Mouse (Mus musculus) heart, adult 2 months (tissue): ENCODE results near the gene Grik3. TPM values are rescaled to one million over a fixed set of nuclear protein-coding genes. Genes with fewer than 3 reads are reported as not detected.

Experiments used
- DNase-seq, 2 experiments: peaks; one replicate each; pipeline ENCODE4 v3.0.0; 2021
- H3K27ac ChIP-seq: fragments of 200-600 bp; 2 replicates; pipeline ENCODE4 v1.8.1; 2022
- H3K27me3 ChIP-seq: fragments of 200-500 bp; 2 replicates; pipeline ENCODE4 v1.6.1; 2012; ENCODE audit warnings: mild to moderate bottlenecking, low read length, inconsistent platforms, mixed read lengths; ENCODE audit not compliant: control insufficient read depth, insufficient read depth
- H3K36me3 ChIP-seq: fragments of 200-500 bp; 2 replicates; pipeline ENCODE4 v1.6.1; 2012; ENCODE audit warnings: low read length, inconsistent platforms; ENCODE audit not compliant: control insufficient read depth, insufficient read depth
- H3K4me1 ChIP-seq: fragments of 200-500 bp; 2 replicates; pipeline ENCODE4 v1.6.1; 2011; ENCODE audit warnings: low read length; ENCODE audit not compliant: control insufficient read depth, insufficient read depth
- H3K4me3 ChIP-seq: fragments of 200-600 bp; 2 replicates; pipeline ENCODE4 v1.8.1; 2022
- H3K79me2 ChIP-seq: fragments of 200-500 bp; replicated peaks from 2 replicates; pipeline ENCODE4 v1.6.1; 2012; ENCODE audit warnings: mild to moderate bottlenecking, inconsistent platforms, low read length, moderate library complexity, mixed read lengths; ENCODE audit not compliant: control insufficient read depth, insufficient read depth
- H3K9ac ChIP-seq: fragments of 200-500 bp; 2 replicates; pipeline ENCODE4 v1.6.1; 2012; ENCODE audit warnings: low read depth, mild to moderate bottlenecking, control low read depth, inconsistent platforms, low read length, mixed read lengths
- CTCF ChIP-seq: fragments of 200-600 bp; IDR thresholded peaks from 2 replicates; pipeline ENCODE4 v1.8.1; 2022; ENCODE audit warnings: antibody characterized with exemption, mild to moderate bottlenecking, moderate library complexity
- EP300 ChIP-seq: fragments of 200-500 bp; IDR thresholded peaks from 2 replicates; pipeline ENCODE4 v1.6.1; 2011; ENCODE audit warnings: low read depth, low read length, control low read depth; ENCODE audit not compliant: insufficient read depth
- POLR2A ChIP-seq: fragments of 200-500 bp; IDR thresholded peaks from 2 replicates; pipeline ENCODE4 v1.6.1; 2011; ENCODE audit warnings: mild to moderate bottlenecking, low read depth, low read length, control low read depth; ENCODE audit not compliant: insufficient read depth
- WGBS: fragments of 180-500 bp; shearing (Covaris S2); methylation state at CpG from one replicate; pipeline ENCODE4 v1.1.7; 2018; 5-methylcytosine and 5-hydroxymethylcytosine counted together
- intact Hi-C: fragments of 180-260 bp; cut with DNase I; formaldehyde crosslinking; loops from one replicate; pipeline ENCODE4 v1.15.1; 2025
- polyA plus RNA-seq: library from polyadenylated mRNA; depleted of rRNA; stranded (reverse); fragments of >200 nt; gene quantifications from 2 replicates; pipeline ENCODE4 v1.2.3, GENCODE M21; 2012
- total RNA-seq, 2 experiments: library from RNA; stranded (reverse); gene quantifications; 2 replicates each; pipeline ENCODE4 v1.2.3; 2021

Grik3 gene
- total and polyA plus RNA-seq, 3 experiments = 0.14 to 0.25 (median 0.21) TPM

GRCm38 (mm10) chr4:125489901-125490590 is 454 bp upstream of the Grik3 start:
- WGBS = 2% methylated on average over 62 of the region's 81 CpGs
- Histone ChIP-seq H3K27ac (no peak overlapping the region), H3K4me1 (no peaks in the 10 kb centered on the region), H3K9ac (no peak overlapping the region), H3K79me2 (no peaks in the 10 kb centered on the region), H3K4me3 (no peak overlapping the region), H3K36me3 (no peaks in the 10 kb centered on the region), H3K27me3 (peaks cover 12% of the 10 kb centered on the region)
- DNase-seq = no peak
- TF ChIP-seq POLR2A (no peak), EP300 (no peak)
- intact Hi-C loops = loop anchor here (5.0 kb wide), 1 partner anchor 472 kb away; no protein-coding TSS in a partner anchor

- 2% methylated on average over 42 of the region's 42 CpGs for WGBS
- intact Hi-C loops = no loop called here
Observed at GRCm38 (mm10) chr4:125491505-125492121, 1.1 kb downstream of the Grik3 start.

GRCm38 (mm10) chr4:125492122-125492505 is 1.6 kb downstream of the Grik3 start:
- no peak for DNase-seq
- no peak for TF ChIP-seq POLR2A
- no peak for TF ChIP-seq EP300
- TF ChIP-seq CTCF = no peak
- Histone ChIP-seq H3K27ac (no peak overlapping the region), H3K27me3 (peaks cover 12% of the 10 kb centered on the region), H3K79me2 (no peaks in the 10 kb centered on the region), H3K9ac (no peak overlapping the region), H3K36me3 (no peaks in the 10 kb centered on the region), H3K4me1 (no peaks in the 10 kb centered on the region; the same call in 1 of the 2 replicates), H3K4me3 (no peak overlapping the region)
- intact Hi-C loops = no loop called here
- 13% methylated on average over 9 of the region's 9 CpGs for WGBS

More at GRCm38 (mm10) chr4:125491505-125492121, 1.1 kb downstream of the Grik3 start:
- Histone ChIP-seq H3K79me2 (no peaks in the 10 kb centered on the region), H3K4me1 (no peaks in the 10 kb centered on the region; the same call in 1 of the 2 replicates), H3K9ac (no peak overlapping the region), H3K27ac (no peak overlapping the region), H3K27me3 (peaks cover 12% of the 10 kb centered on the region), H3K36me3 (no peaks in the 10 kb centered on the region), H3K4me3 (no peak overlapping the region)
- TF ChIP-seq POLR2A (no peak), CTCF (no peak), EP300 (no peak)
- no peak for DNase-seq

GRCm38 (mm10) chr4:125492706-125493105 is 2.2 kb downstream of the Grik3 start:
- H3K4me1 ChIP-seq = no peaks in the 10 kb centered on the region; the same call in 1 of the 2 replicates
- no peaks in the 10 kb centered on the region for H3K79me2 ChIP-seq
- intact Hi-C loops = no loop called here
- DNase-seq = no peak
- WGBS = 20% methylated on average over 9 of the region's 9 CpGs
- no peak overlapping the region for H3K9ac ChIP-seq
- peaks cover 12% of the 10 kb centered on the region for H3K27me3 ChIP-seq
- no peak overlapping the region for H3K4me3 ChIP-seq
- H3K27ac ChIP-seq = no peak overlapping the region
- no peaks in the 10 kb centered on the region for H3K36me3 ChIP-seq
- TF ChIP-seq EP300 (no peak), CTCF (no peak), POLR2A (no peak)

- Histone ChIP-seq H3K9ac (no peak overlapping the region), H3K4me3 (no peak overlapping the region), H3K27ac (no peak overlapping the region), H3K79me2 (no peaks in the 10 kb centered on the region), H3K36me3 (no peaks in the 10 kb centered on the region), H3K27me3 (peaks cover 12% of the 10 kb centered on the region), H3K4me1 (no peaks in the 10 kb centered on the region; the same call in 1 of the 2 replicates)
- no peak for DNase-seq
- 28% methylated on average over 8 of the region's 8 CpGs for WGBS
- intact Hi-C loops = no loop called here
- TF ChIP-seq POLR2A = no peak
- no peak for TF ChIP-seq CTCF
- no peak for TF ChIP-seq EP300
Observed at GRCm38 (mm10) chr4:125493124-125493523, 2.6 kb downstream of the Grik3 start.

- Histone ChIP-seq H3K27me3 (peaks cover 6% of the 10 kb centered on the region), H3K79me2 (no peaks in the 10 kb centered on the region), H3K4me1 (no peaks in the 10 kb centered on the region; the same call in 1 of the 2 replicates), H3K9ac (no peak overlapping the region), H3K36me3 (no peaks in the 10 kb centered on the region), H3K4me3 (no peak overlapping the region), H3K27ac (no peak overlapping the region)
- intact Hi-C loops = no loop called here
- TF ChIP-seq EP300 (no peak), CTCF (peak; percentile 30)
- WGBS = 43% methylated on average over 8 of the region's 8 CpGs
- DNase-seq = no peak
Observed at GRCm38 (mm10) chr4:125495477-125495876, 5.0 kb downstream of the Grik3 start.
